Mouse (Mus musculus): ENCODE results near the gene Igf2bp2. TPM values are rescaled to one million over a fixed set of nuclear protein-coding genes. Genes with fewer than 3 reads are reported as not detected.

Gene Igf2bp2
- 10 to 100 TPM in 1 of 2 experiments, 1 to 10 TPM in 1; 4.6 to 10.1 TPM for total RNA-seq (2021)

GRCm38 (mm10) chr16:22162512-22163455, at the start of gene Igf2bp2:
TSS of gene Igf2bp2 (minus strand) at chr16:22163299.
- peak; percentile 60 to 75 for DNase-seq
- intact Hi-C loops (cut with DNase I), result loop anchor here (5.0 kb wide), 1 partner anchor 105 kb away; the partner anchor contains the start of gene Tra2b

- intact Hi-C loops (cut with DNase I), result no loop called here
- DNase-seq, result no peak
Measured at GRCm38 (mm10) chr16:22203501-22203900, 40.4 kb upstream of the Igf2bp2 start.

GRCm38 (mm10) chr16:22201858-22202257, 38.8 kb upstream of the Igf2bp2 start:
- intact Hi-C loops (cut with DNase I), result no loop called here

GRCm38 (mm10) chr16:22200476-22200875, 37.4 kb upstream of the Igf2bp2 start:
- DNase-seq, result no peak
- intact Hi-C loops (cut with DNase I), result no loop called here

More at GRCm38 (mm10) chr16:22201858-22202257, 38.8 kb upstream of the Igf2bp2 start:
- DNase-seq, result no peak

GRCm38 (mm10) chr16:22187366-22187765, 24.3 kb upstream of the Igf2bp2 start:
- DNase-seq, result no peak
- intact Hi-C loops (cut with DNase I), result no loop called here

- no peak for DNase-seq
- intact Hi-C loops (cut with DNase I), result no loop called here
Measured at GRCm38 (mm10) chr16:22185411-22185810, 22.3 kb upstream of the Igf2bp2 start.

- DNase-seq, result no peak
- intact Hi-C loops (cut with DNase I), result no loop called here
Measured at GRCm38 (mm10) chr16:22184113-22184512, 21.0 kb upstream of the Igf2bp2 start.

- DNase-seq, result no peak
- intact Hi-C loops (cut with DNase I), result no loop called here
Measured at GRCm38 (mm10) chr16:22182286-22182685, 19.2 kb upstream of the Igf2bp2 start.

- intact Hi-C loops (cut with DNase I), result no loop called here
- DNase-seq, result no peak
Measured at GRCm38 (mm10) chr16:22178793-22179192, 15.7 kb upstream of the Igf2bp2 start.

GRCm38 (mm10) chr16:22177999-22178398, 14.9 kb upstream of the Igf2bp2 start:
- intact Hi-C loops (cut with DNase I), result no loop called here
- DNase-seq, result no peak

- intact Hi-C loops (cut with DNase I), result no loop called here
Measured at GRCm38 (mm10) chr16:22168731-22169130, 5.6 kb upstream of the Igf2bp2 start.

GRCm38 (mm10) chr16:22165556-22165955, 2.5 kb upstream of the Igf2bp2 start:
- DNase-seq, result no peak
- intact Hi-C loops (cut with DNase I), result no loop called here

More at GRCm38 (mm10) chr16:22168731-22169130, 5.6 kb upstream of the Igf2bp2 start:
- peak; percentile 13 to 16 for DNase-seq

- intact Hi-C loops (cut with DNase I), result loop anchor here (5.0 kb wide), 1 partner anchor 103 kb away; the partner anchor contains the start of gene Tra2b
- no peak for DNase-seq
Measured at GRCm38 (mm10) chr16:22164446-22164845, 1.3 kb upstream of the Igf2bp2 start.

- intact Hi-C loops (cut with DNase I), result loop anchor here (5.0 kb wide), 1 partner anchor 104 kb away; the partner anchor contains the start of gene Tra2b
Measured at GRCm38 (mm10) chr16:22163456-22163851, 355 bp upstream of the Igf2bp2 start.

GRCm38 (mm10) chr16:22162066-22162511, 1.0 kb downstream of the Igf2bp2 start:
- intact Hi-C loops (cut with DNase I), result loop anchor here (5.0 kb wide), 1 partner anchor 105 kb away; the partner anchor contains the start of gene Tra2b
- DNase-seq, result peak in 1 of 2 experiments; percentile 16

More at GRCm38 (mm10) chr16:22163456-22163851, 355 bp upstream of the Igf2bp2 start:
- peak in 1 of 2 experiments; percentile 24 for DNase-seq

GRCm38 (mm10) chr16:22161351-22162065, 1.6 kb downstream of the Igf2bp2 start:
- DNase-seq, result peak; percentile 25 to 38
- intact Hi-C loops (cut with DNase I), result loop anchor here (5.0 kb wide), 1 partner anchor 106 kb away; the partner anchor contains the start of gene Tra2b

- intact Hi-C loops (cut with DNase I), result loop anchor here (5.0 kb wide), 1 partner anchor 107 kb away; the partner anchor contains the start of gene Tra2b
- no peak for DNase-seq
Measured at GRCm38 (mm10) chr16:22160386-22161145, 2.5 kb downstream of the Igf2bp2 start.

GRCm38 (mm10) chr16:22152941-22153444, 10.1 kb downstream of the Igf2bp2 start:
- no peak for DNase-seq
- intact Hi-C loops (cut with DNase I), result no loop called here

GRCm38 (mm10) chr16:22151706-22152315, 11.3 kb downstream of the Igf2bp2 start:
- intact Hi-C loops (cut with DNase I), result no loop called here
- DNase-seq, result no peak

Measured in heart, postnatal 36 days (tissue).